Mouse (Mus musculus): ENCODE measurements at regions not wholly inside any gene's neighbourhood (a gene's known extent, or its start where the extent isn't known, plus 50 kb on each side); places are given as distances from the start of the nearest gene placed in this dataset.
A peak's percentile ranks its signal among the peaks of the same experiment; 100 is the strongest.

DNA sequence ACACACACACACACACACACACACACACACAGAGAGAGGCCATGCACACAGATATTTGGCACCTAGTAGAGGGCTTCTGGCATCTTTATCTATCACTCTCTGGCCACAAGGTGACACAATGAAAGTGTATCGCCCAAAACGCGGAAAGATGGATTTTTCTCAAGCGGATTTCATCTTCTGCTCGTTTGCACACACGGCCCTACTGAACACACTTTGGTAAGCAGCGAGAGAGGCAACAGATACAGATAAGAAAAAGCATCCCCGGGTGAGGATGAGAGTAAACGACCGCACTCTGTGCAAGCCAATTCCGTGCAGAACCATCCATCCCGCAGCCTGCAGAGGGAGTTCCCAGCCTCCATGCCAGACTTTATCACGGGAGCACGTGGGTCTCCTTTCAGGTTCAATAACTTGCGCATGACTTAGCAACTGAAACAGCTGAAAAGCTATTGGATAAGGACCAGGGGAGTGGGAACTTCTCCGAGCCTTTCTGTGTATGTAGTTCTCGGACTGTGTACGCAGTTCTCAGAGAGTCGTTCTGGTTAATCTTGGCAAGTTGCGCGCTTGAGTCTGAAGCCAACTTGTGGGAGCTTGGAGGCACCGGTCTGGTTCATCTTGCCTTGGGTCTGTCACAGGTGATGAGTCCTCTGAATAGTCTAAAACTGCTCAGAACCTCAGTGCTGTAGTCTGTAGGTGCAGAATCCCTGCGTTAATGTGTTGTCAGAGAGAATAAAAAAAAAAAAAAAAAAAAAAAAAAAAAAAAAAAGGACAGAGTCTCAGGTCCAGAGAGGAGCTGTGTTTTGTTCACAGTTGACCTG, 97.2 kb upstream of the Tmem178 start:
- no peak for DNase-seq (ENCODE audit: extremely low spot score in 1 of 2, low spot score in 2 of 2)
- Histone ChIP-seq H3K4me3 (peak overlapping the region; percentile 25), H3K27ac (no peak overlapping the region)
- peak; percentile 19; the same call in 1 of the 2 replicates for TF ChIP-seq CTCF (IDR thresholded peaks at IDR 0.05)
- intact Hi-C loops (cut with DNase I): loop anchor here (5.0 to 10.0 kb wide), 3 partner anchors 75 to 138 kb away; partner anchors contain the start of gene Tmem178

GRCm38 (mm10) chr17:80845349-80845748, 99.1 kb upstream of the Tmem178 start:
- no peak overlapping the region for H3K4me3 ChIP-seq
- no peak for TF ChIP-seq CTCF (IDR thresholded peaks at IDR 0.05)
- DNase-seq (ENCODE audit: extremely low spot score in 1 of 2, low spot score in 2 of 2): no peak
- intact Hi-C loops (cut with DNase I): loop anchor here (1.0 to 10.0 kb wide), 4 partner anchors 44 to 139 kb away; partner anchors contain the start of gene Tmem178
- H3K27ac ChIP-seq: no peak overlapping the region

DNA sequence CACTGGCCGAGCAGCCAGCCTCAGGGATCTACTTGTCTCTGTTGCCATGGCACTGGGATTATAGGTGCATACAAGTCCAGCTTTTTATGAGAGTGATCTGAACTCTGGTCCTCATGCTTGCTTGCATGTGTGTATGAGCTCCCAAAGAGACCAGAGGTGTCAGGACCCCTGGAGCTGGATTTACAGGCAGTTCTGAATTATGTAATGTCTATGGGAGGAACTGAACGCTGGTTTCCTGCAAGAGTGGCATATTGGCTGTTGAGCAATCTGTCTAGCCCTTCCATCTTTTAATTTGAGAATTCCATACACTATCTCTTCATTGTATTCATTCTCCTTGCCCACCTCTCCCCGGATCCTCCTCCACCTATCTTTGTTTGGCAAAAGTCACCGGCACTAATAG, 102.5 kb upstream of the Tmem178 start:
- no peak for DNase-seq (ENCODE audit: extremely low spot score in 1 of 2, low spot score in 2 of 2)
- H3K4me3 ChIP-seq: no peak overlapping the region
- no peak overlapping the region for H3K27ac ChIP-seq
- intact Hi-C loops (cut with DNase I): loop anchor here (10.0 kb wide), 1 partner anchor 143 kb away; no protein-coding TSS in a partner anchor
- TF ChIP-seq CTCF (IDR thresholded peaks at IDR 0.05): no peak

DNA sequence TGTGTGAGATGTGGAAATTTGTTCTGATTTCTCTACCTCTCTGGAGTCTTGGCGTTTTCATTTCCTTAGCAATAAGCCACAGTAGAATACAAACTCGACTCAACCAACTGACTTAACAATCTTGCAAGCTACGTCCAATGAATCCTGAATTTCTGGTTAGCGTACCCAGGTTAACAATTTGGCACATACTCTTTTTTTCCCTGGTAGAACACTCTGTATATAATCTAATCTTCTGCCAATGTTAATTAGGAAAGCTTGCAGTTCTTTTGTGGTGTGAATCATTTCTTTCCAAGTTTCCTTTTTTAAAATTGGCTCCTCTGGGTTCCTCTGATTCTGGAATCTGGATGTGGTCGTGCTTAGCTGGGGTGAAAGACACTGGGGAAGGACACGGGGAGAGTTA, 103.5 kb upstream of the Tmem178 start:
- DNase-seq (ENCODE audit: extremely low spot score in 1 of 2, low spot score in 2 of 2): no peak
- TF ChIP-seq CTCF (IDR thresholded peaks at IDR 0.05): no peak
- Histone ChIP-seq H3K27ac (peak overlapping the region; percentile 0; the same call in 1 of the 2 replicates), H3K4me3 (no peak overlapping the region)
- intact Hi-C loops (cut with DNase I): loop anchor here (10.0 kb wide), 1 partner anchor 144 kb away; no protein-coding TSS in a partner anchor

- no peak overlapping the region for H3K4me3 ChIP-seq
- no peak for DNase-seq (ENCODE audit: extremely low spot score in 1 of 2, low spot score in 2 of 2)
- peak overlapping the region; percentile 0; the same call in 1 of the 2 replicates for H3K27ac ChIP-seq
- intact Hi-C loops (cut with DNase I): loop anchor here (10.0 kb wide), 1 partner anchor 144 kb away; no protein-coding TSS in a partner anchor
- no peak for TF ChIP-seq CTCF (IDR thresholded peaks at IDR 0.05)
These were observed 104.0 kb upstream of the Tmem178 start for GRCm38 (mm10) chr17:80840452-80840851.

DNA sequence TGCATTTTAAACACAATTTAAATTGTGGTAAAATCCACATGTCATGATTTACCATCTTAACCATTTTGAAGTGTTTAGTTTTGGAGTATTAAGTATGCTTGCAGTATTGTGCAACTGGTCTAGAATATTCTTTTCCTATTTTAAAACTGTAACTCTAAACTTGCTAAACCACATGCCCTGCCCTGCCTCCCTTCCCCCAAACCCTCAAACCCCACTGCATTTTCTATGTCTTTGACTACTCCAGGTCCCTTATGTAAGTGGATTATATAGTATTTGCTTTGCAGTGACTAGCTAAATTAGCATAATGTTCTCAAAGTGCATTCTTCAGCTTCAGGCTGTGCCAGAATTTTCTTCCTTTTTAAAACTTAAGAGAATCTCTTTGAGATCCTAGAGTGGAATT, 106.4 kb upstream of the Map4k3 start:
- DNase-seq (ENCODE audit: extremely low spot score in 1 of 2, low spot score in 2 of 2): no peak
- TF ChIP-seq CTCF (IDR thresholded peaks at IDR 0.05): no peak
- intact Hi-C loops (cut with DNase I): no loop called here
- Histone ChIP-seq H3K4me3 (no peak overlapping the region), H3K27ac (peak overlapping the region; percentile 70)

DNA sequence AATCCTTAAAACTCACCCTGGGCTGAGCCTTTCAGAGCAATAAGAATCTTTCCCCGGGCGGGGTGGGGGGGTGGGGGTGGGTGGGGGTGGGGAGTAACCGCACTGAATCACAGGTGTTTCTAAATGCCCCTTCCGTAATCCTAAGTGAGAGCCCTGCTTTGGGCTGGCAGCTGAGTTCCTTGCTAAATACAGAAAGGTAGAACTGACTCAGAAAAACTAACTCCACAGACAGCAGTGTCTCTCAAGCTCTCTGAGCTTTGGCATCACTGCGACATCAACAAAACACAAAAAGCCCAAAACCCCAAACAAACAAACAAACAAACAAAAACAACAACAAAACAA, 105.9 kb upstream of the Map4k3 start:
- H3K4me3 ChIP-seq: no peak overlapping the region
- H3K27ac ChIP-seq: peak overlapping the region; percentile 70; the same call in 1 of the 2 replicates
- intact Hi-C loops (cut with DNase I): no loop called here
- TF ChIP-seq CTCF (IDR thresholded peaks at IDR 0.05): no peak
- DNase-seq (ENCODE audit: extremely low spot score in 1 of 2, low spot score in 2 of 2): no peak

DNA sequence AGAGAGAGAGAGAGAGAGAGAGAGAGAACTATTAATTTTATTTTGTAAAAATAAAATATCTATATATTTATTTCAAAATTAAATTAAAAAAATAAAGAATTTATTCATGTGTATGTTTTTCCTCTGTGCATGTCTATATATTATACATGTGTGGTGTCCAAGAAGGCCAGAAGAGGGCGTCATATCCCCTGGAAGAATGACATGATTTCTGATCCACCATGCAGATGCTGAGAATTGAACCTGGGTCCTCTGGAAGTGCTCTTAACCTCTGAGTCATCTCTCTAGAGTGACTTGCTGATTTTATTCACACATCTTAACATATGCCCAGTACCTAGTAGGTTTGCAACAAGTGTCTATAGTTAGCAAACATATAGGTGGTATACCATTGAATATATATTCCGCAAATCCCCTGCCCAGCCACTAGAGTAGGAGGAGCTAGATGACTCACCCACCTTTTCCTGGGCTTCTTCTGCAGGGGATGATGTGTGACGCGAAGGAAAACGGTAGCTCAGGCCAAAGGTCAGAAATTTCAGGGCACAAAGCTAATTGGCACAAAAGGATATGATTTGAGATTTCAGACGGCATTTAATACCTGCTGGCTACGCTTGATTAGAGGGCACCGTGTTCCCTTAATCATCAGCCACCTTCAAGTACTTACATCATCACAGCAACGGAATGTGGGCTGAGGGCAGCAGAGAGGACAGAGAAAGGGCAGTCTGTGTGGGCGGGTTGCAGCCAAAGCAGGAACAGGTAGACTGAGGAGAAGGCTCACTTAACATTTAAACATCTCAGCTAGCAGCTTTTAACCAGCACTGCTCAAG, 105.3 kb upstream of the Map4k3 start:
- H3K27ac ChIP-seq: no peak overlapping the region; the same call in 1 of the 2 replicates
- TF ChIP-seq CTCF (IDR thresholded peaks at IDR 0.05): peak; percentile 9; the same call in 1 of the 2 replicates
- intact Hi-C loops (cut with DNase I): no loop called here

GRCm38 (mm10) chr17:80831686-80832085, 103.4 kb upstream of the Map4k3 start:
- no peak overlapping the region for H3K4me3 ChIP-seq
- H3K27ac ChIP-seq: no peak overlapping the region
- no peak for TF ChIP-seq CTCF (IDR thresholded peaks at IDR 0.05)
- intact Hi-C loops (cut with DNase I): no loop called here
- DNase-seq (ENCODE audit: extremely low spot score in 1 of 2, low spot score in 2 of 2): no peak

More for the DNA sequence above, 105.3 kb upstream of the Map4k3 start:
- H3K4me3 ChIP-seq: no peak overlapping the region
- no peak for DNase-seq (ENCODE audit: extremely low spot score in 1 of 2, low spot score in 2 of 2)

DNA sequence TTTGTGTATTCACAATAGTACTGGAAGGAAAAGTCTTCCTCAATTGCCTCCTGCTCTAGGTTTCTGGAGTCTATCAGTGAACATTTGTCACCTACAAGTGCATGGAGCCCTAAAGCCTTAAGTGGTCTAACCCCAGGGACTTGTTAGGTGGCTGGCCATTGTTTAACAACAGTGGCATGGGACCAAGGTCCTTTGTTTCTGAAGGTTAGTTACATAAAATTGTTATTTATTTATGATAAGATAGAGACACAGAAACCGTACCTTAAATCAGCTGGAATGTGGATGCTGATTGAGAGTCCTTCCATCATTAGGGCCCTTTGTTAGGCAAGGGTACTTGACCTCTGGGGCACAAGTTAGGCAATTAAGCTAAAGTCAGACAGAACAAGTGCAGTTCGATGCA, 99.6 kb upstream of the Map4k3 start:
- H3K27ac ChIP-seq: no peak overlapping the region
- intact Hi-C loops (cut with DNase I): no loop called here
- TF ChIP-seq CTCF (IDR thresholded peaks at IDR 0.05): no peak
- no peak for DNase-seq (ENCODE audit: extremely low spot score in 1 of 2, low spot score in 2 of 2)
- no peak overlapping the region for H3K4me3 ChIP-seq

DNA sequence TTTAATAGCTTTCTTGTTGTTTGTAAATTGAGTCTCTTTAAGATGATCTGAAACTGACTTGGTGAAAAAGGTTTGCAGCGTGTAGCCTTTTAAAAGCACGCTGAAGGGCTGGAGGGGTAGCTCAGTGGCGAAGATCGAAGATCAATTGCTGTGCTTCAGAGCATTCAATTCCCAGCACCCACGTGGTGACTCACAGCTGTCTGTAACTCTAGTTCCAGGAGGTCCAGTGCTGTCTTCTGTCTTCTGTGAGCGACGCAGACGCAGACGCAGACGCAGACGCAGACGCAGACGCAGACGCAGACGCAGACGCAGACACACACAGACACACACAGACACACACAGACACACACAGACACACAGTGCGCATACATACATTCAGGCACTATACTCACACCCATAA, 99.1 kb upstream of the Map4k3 start:
- intact Hi-C loops (cut with DNase I): no loop called here

More for the DNA sequence above, 99.1 kb upstream of the Map4k3 start:
- TF ChIP-seq CTCF (IDR thresholded peaks at IDR 0.05): no peak
- no peak for DNase-seq (ENCODE audit: extremely low spot score in 1 of 2, low spot score in 2 of 2)
- Histone ChIP-seq H3K27ac (no peak overlapping the region), H3K4me3 (no peak overlapping the region)
